Mouse (Mus musculus) myocyte (in vitro differentiated cells): Measurements from ENCODE around the gene Rbms3.

Experiments used
- CEBPB ChIP-seq: IDR thresholded peaks from 2 replicates; pipeline ENCODE4 v1.6.1; 2011; ENCODE audit warnings: mild to moderate bottlenecking, moderate library complexity; ENCODE audit not compliant: poor library complexity, insufficient read depth, severe bottlenecking
- E2F4 ChIP-seq: IDR thresholded peaks from one replicate; pipeline ENCODE4 v1.6.1; 2011; ENCODE audit warnings: mild to moderate bottlenecking, control low read depth, moderate library complexity; ENCODE audit not compliant: insufficient read depth
- MAX ChIP-seq: IDR thresholded peaks from one replicate; pipeline ENCODE4 v1.6.1; 2011; ENCODE audit warnings: low read depth, mild to moderate bottlenecking, control low read depth
- MYOD1 ChIP-seq, 3 experiments: IDR thresholded peaks; one replicate each; pipeline ENCODE4 v1.6.1; 2011; ENCODE audit warnings: control low read depth in 2 of 3, low read depth in 2 of 3, mild to moderate bottlenecking in 2 of 3, moderate library complexity in 1 of 3; ENCODE audit not compliant: insufficient read length in 2 of 3, control insufficient read depth in 1 of 3
- MYOG ChIP-seq, 3 experiments: IDR thresholded peaks; one replicate each; pipeline ENCODE4 v1.6.1; 2011; ENCODE audit warnings: control low read depth in 2 of 3, low read depth in 2 of 3, mild to moderate bottlenecking in 2 of 3; ENCODE audit not compliant: insufficient read length in 2 of 3, control insufficient read depth in 1 of 3, insufficient read depth in 1 of 3
- POLR2A ChIP-seq: IDR thresholded peaks from one replicate; pipeline ENCODE4 v1.6.1; 2011; ENCODE audit warnings: low read depth, mild to moderate bottlenecking, control low read depth, moderate library complexity; ENCODE audit not compliant: insufficient read length
- POLR2AphosphoS2 ChIP-seq: IDR thresholded peaks from one replicate; pipeline ENCODE4 v1.6.1; 2011; ENCODE audit warnings: low read depth, control low read depth; ENCODE audit not compliant: insufficient read length
- REST ChIP-seq: IDR thresholded peaks from one replicate; pipeline ENCODE4 v1.6.1; 2011; ENCODE audit warnings: mild to moderate bottlenecking, control low read depth, moderate library complexity; ENCODE audit not compliant: insufficient read depth, insufficient read length
- SRF ChIP-seq: IDR thresholded peaks from one replicate; pipeline ENCODE4 v1.6.1; 2011; ENCODE audit warnings: low read depth; ENCODE audit not compliant: control insufficient read depth, insufficient read length
- TCF12 ChIP-seq: IDR thresholded peaks from one replicate; pipeline ENCODE4 v1.6.1; 2011; ENCODE audit warnings: mild to moderate bottlenecking, control low read depth; ENCODE audit not compliant: poor library complexity, insufficient read depth, severe bottlenecking
- TCF3 ChIP-seq: IDR thresholded peaks from one replicate; pipeline ENCODE4 v1.6.1; 2011; ENCODE audit warnings: low read depth, control low read depth; ENCODE audit not compliant: insufficient read length
- USF1 ChIP-seq: IDR thresholded peaks from one replicate; pipeline ENCODE4 v1.6.1; 2011; ENCODE audit warnings: low read depth, mild to moderate bottlenecking, control low read depth, moderate library complexity

DNA sequence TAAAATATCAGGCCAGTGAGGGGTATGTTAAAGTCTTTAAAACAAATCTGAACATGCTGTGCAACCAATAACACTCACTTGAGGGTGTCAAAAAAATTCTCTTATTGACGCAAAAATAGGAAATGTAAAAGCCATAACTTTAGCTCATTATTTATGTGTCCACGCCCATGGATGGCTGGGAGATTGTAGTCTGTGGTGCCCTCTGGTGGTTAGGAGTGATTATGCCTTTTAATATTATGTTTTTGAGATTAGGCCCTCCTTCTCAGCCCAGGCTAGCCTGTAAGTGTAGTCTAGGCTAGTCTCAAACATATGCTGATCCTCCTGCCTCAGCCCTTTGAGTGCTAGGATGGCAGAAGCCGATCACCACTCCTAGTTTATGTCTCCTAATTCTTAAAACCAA is 1076.5 kb downstream of the Rbms3 start:
- TF ChIP-seq POLR2A (no peak), USF1 (no peak), E2F4 (no peak), CEBPB (no peak), POLR2AphosphoS2 (no peak), MAX (no peak), MYOG (IDR thresholded peaks at IDR 0.05; ENCODE audit: control insufficient read depth in 1 of 3, insufficient read depth in 1 of 3, insufficient read length in 2 of 3, low read depth in 2 of 3) (no peak), TCF12 (no peak), SRF (no peak), REST (no peak), MYOD1 (IDR thresholded peaks at IDR 0.05; ENCODE audit: control insufficient read depth in 1 of 3, insufficient read length in 2 of 3, low read depth in 2 of 3) (no peak), TCF3 (no peak)
